Mouse (Mus musculus) midbrain, embryonic 14.5 days (tissue): ENCODE results near the gene Dok7. TPM values are rescaled to one million over a fixed set of nuclear protein-coding genes. Genes with fewer than 3 reads are reported as not detected.

ENCODE experiments used
- ATAC-seq: fragments of 200-750 bp; cut with Nextera tagmentation; 2 replicates; pipeline ENCODE4 v1.8.0; 2017; ENCODE audit warnings: moderate number of reproducible peaks, moderate library complexity; ENCODE audit not compliant: low FRiP score, low TSS enrichment
- DNase-seq: peaks from one replicate; pipeline ENCODE4 v3.0.0-alpha.2; 2015
- H3K27ac ChIP-seq: fragments of 300-500 bp; sonication (generic); replicated peaks from 2 replicates; pipeline ENCODE4 v1.5.1; 2014; ENCODE audit warnings: mild to moderate bottlenecking, low read depth, low read length, moderate library complexity
- H3K27me3 ChIP-seq: fragments of 300-500 bp; sonication (generic); 2 replicates; pipeline ENCODE4 v1.6.1; 2014; ENCODE audit warnings: low read length, control low read depth, mixed read lengths; ENCODE audit not compliant: control insufficient read depth, insufficient read depth
- H3K36me3 ChIP-seq: fragments of 300-500 bp; sonication (generic); 2 replicates; pipeline ENCODE4 v1.6.1; 2014; ENCODE audit warnings: low read length, control low read depth; ENCODE audit not compliant: control insufficient read depth, insufficient read depth
- H3K4me1 ChIP-seq: fragments of 300-500 bp; sonication (generic); 2 replicates; pipeline ENCODE4 v1.6.1; 2014; ENCODE audit warnings: mild to moderate bottlenecking, antibody characterized with exemption, low read length, control low read depth; ENCODE audit not compliant: control insufficient read depth, insufficient read depth
- H3K4me2 ChIP-seq: fragments of 300-500 bp; sonication (generic); 2 replicates; pipeline ENCODE4 v1.6.1; 2014; ENCODE audit warnings: mild to moderate bottlenecking, low read length, moderate library complexity
- H3K4me3 ChIP-seq: fragments of 300-500 bp; sonication (generic); replicated peaks from 2 replicates; pipeline ENCODE4 v1.5.1; 2014; ENCODE audit warnings: low read depth, low read length
- H3K9ac ChIP-seq: fragments of 300-500 bp; sonication (generic); replicated peaks from 2 replicates; pipeline ENCODE4 v1.6.1; 2014; ENCODE audit warnings: mild to moderate bottlenecking, low read length, moderate library complexity
- H3K9me3 ChIP-seq: fragments of 300-500 bp; sonication (generic); 2 replicates; pipeline ENCODE4 v1.6.1; 2016; ENCODE audit warnings: low read length, control low read depth, mixed read lengths; ENCODE audit not compliant: control insufficient read depth
- WGBS: fragments of 180-500 bp; shearing (Covaris S2); extraction: QIAGEN DNeasy Blood & Tissue Kit; methylation state at CpG from one replicate; pipeline ENCODE4 v1.1.7; 2014; 5-methylcytosine and 5-hydroxymethylcytosine counted together
- polyA plus RNA-seq: library from polyadenylated mRNA; unstranded; fragments of >200 nt; fragmentation: Nextera tagmentation; extraction: Ambion mirVana; gene quantifications from 2 replicates; pipeline ENCODE4 v1.2.1, GENCODE M21; 2014

Dok7 gene
- polyA plus RNA-seq, 1 experiment from 2014 or later: 3.6 TPM

GRCm38 (mm10) chr5:35070953-35071352 lies 14.4 kb downstream of the Dok7 start:
- Histone ChIP-seq H3K4me1 (0 out of 2 replicates have a peak, but pooled peaks cover 6% of the 10 kb centered on the region), H3K27ac (no peak overlapping the region), H3K27me3 (no peaks in the 10 kb centered on the region), H3K9ac (no peak overlapping the region; the same call in 1 of the 2 replicates), H3K36me3 (no peaks in the 10 kb centered on the region), H3K9me3 (no peaks in the 10 kb centered on the region), H3K4me2 (no peak overlapping the region), H3K4me3 (no peak overlapping the region)
- 53% methylated on average over 7 of the region's 7 CpGs for WGBS
- ATAC-seq (no peak; the same call in 1 of the 2 replicates), DNase-seq (peak; percentile 43)

GRCm38 (mm10) chr5:35071855-35072254 lies 15.3 kb downstream of the Dok7 start:
- WGBS: 95% methylated on average over 6 of the region's 6 CpGs
- Histone ChIP-seq H3K9ac (no peak overlapping the region), H3K36me3 (no peaks in the 10 kb centered on the region), H3K4me1 (0 out of 2 replicates have a peak, but pooled peaks cover 6% of the 10 kb centered on the region), H3K4me2 (no peak overlapping the region), H3K27ac (no peak overlapping the region), H3K27me3 (no peaks in the 10 kb centered on the region), H3K4me3 (no peak overlapping the region), H3K9me3 (no peaks in the 10 kb centered on the region)
- DNase-seq (no peak), ATAC-seq (no peak)

- Histone ChIP-seq H3K4me3 (no peak overlapping the region), H3K9ac (no peak overlapping the region), H3K4me1 (0 out of 2 replicates have a peak, but pooled peaks cover 6% of the 10 kb centered on the region), H3K9me3 (no peaks in the 10 kb centered on the region), H3K4me2 (no peak overlapping the region), H3K27me3 (no peaks in the 10 kb centered on the region), H3K27ac (no peak overlapping the region), H3K36me3 (no peaks in the 10 kb centered on the region)
- no peak for ATAC-seq
- no peak for DNase-seq
- 76% methylated on average over 11 of the region's 11 CpGs for WGBS
Measured at GRCm38 (mm10) chr5:35073235-35073634, 16.7 kb downstream of the Dok7 start.

DNA sequence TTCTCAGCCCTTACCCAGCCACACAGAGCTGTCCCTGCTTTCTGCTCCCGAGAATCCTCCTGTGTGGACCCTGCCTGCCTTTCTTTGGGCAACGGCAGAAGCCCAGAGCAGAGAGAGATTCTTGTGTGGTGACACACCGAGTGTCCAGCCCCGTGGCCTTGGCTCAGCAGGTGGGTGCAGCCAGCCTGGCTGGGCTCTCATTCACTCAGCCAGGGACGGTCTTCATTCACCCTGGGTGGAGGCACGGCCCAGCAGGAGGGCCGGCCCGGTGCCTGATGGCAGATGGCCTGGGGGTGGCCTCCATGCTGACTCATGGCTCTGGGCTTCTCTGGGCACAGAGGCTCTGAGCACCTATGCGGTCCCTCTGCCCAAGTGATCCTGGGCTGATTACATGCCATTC lies 17.4 kb downstream of the Dok7 start:
- WGBS: 70% methylated on average over 9 of the region's 9 CpGs

DNA sequence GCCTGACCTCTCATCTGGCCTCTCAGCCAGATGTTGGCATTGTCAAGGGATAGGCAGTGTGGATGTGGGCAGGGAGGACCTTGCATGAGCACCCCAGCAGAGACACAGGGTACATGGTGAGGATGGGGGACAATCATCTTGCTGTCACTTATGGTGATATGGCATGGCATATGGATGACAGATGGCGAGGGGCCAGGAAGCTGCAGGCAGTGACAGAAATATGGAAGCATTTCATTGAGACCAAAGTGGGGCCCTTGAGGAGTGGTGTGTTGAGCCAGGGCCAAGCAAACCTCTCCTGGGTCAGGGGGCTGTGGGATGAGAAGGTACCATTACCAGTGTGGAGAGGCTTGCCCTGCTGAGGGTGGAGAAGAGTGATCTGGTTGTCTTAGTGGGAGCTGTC lies 19.8 kb downstream of the Dok7 start:
- no peak for DNase-seq
- 93% methylated on average over 1 of the region's 1 CpGs for WGBS
- no peaks in the 10 kb centered on the region for H3K9me3 ChIP-seq
- H3K9ac ChIP-seq: no peak overlapping the region
- no peaks in the 10 kb centered on the region; the same call in 1 of the 2 replicates for H3K27me3 ChIP-seq
- ATAC-seq: no peak
- no peaks in the 10 kb centered on the region for H3K36me3 ChIP-seq
- H3K27ac ChIP-seq: no peak overlapping the region
- H3K4me2 ChIP-seq: no peak overlapping the region
- no peak overlapping the region for H3K4me3 ChIP-seq
- H3K4me1 ChIP-seq: no peaks in the 10 kb centered on the region

More for the DNA sequence above, 17.4 kb downstream of the Dok7 start:
- no peaks in the 10 kb centered on the region for H3K36me3 ChIP-seq
- no peak overlapping the region for H3K9ac ChIP-seq
- no peaks in the 10 kb centered on the region; the same call in 1 of the 2 replicates for H3K27me3 ChIP-seq
- no peak for ATAC-seq
- H3K27ac ChIP-seq: no peak overlapping the region
- 0 out of 2 replicates have a peak, but pooled peaks cover 6% of the 10 kb centered on the region for H3K4me1 ChIP-seq
- DNase-seq: no peak
- no peaks in the 10 kb centered on the region for H3K9me3 ChIP-seq
- H3K4me2 ChIP-seq: no peak overlapping the region
- H3K4me3 ChIP-seq: no peak overlapping the region

DNA sequence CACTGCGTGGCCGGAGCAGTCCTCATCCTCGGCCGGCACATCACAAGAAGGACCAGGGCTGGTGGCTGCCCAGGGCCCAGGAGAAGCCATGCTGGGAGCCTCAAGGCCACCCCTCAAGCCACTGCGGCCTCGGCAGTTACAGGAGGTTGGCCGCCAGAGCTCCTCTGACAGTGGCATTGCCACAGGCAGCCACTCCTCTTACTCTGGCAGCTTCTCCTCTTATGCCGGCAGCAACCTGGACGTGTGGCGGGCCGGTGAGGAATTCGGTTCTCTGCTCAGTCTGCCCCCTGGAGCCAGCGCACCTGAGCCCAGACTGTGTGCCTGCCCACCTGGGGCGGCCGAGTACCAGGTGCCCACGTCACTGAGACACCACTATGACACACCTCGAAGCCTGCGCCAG lies 22.5 kb downstream of the Dok7 start:
- ATAC-seq: no peak
- WGBS: 23% methylated on average over 18 of the region's 18 CpGs
- no peak for DNase-seq

GRCm38 (mm10) chr5:35084913-35085312 lies 28.3 kb downstream of the Dok7 start:
- no peaks in the 10 kb centered on the region for H3K27me3 ChIP-seq
- H3K4me3 ChIP-seq: no peak overlapping the region
- H3K36me3 ChIP-seq: no peaks in the 10 kb centered on the region
- DNase-seq: no peak
- ATAC-seq: no peak
- 73% methylated on average over 3 of the region's 3 CpGs for WGBS
- H3K9ac ChIP-seq: no peak overlapping the region
- H3K27ac ChIP-seq: no peak overlapping the region
- no peaks in the 10 kb centered on the region for H3K9me3 ChIP-seq
- no peaks in the 10 kb centered on the region for H3K4me1 ChIP-seq
- no peak overlapping the region for H3K4me2 ChIP-seq

More for the DNA sequence above, 22.5 kb downstream of the Dok7 start:
- no peak overlapping the region for H3K4me3 ChIP-seq
- H3K27ac ChIP-seq: no peak overlapping the region
- H3K27me3 ChIP-seq: no peaks in the 10 kb centered on the region; the same call in 1 of the 2 replicates
- no peaks in the 10 kb centered on the region for H3K36me3 ChIP-seq
- no peaks in the 10 kb centered on the region for H3K9me3 ChIP-seq
- no peak overlapping the region for H3K9ac ChIP-seq
- H3K4me1 ChIP-seq: no peaks in the 10 kb centered on the region
- H3K4me2 ChIP-seq: no peak overlapping the region

- ATAC-seq (no peak), DNase-seq (peak; percentile 65)
- H3K9ac ChIP-seq: no peak overlapping the region
- H3K4me2 ChIP-seq: no peak overlapping the region
- H3K36me3 ChIP-seq: peaks cover 35% of the 10 kb centered on the region
- H3K4me3 ChIP-seq: no peak overlapping the region
- WGBS: 70% methylated on average over 9 of the region's 9 CpGs
- H3K27me3 ChIP-seq: no peaks in the 10 kb centered on the region
- no peak overlapping the region for H3K27ac ChIP-seq
- H3K9me3 ChIP-seq: no peaks in the 10 kb centered on the region
- H3K4me1 ChIP-seq: no peaks in the 10 kb centered on the region
Measured at GRCm38 (mm10) chr5:35088785-35089613, 32.4 kb downstream of the Dok7 start.

- Histone ChIP-seq H3K4me1 (no peaks in the 10 kb centered on the region), H3K9ac (no peak overlapping the region), H3K36me3 (peaks cover 39% of the 10 kb centered on the region), H3K4me2 (no peak overlapping the region), H3K9me3 (no peaks in the 10 kb centered on the region), H3K4me3 (no peak overlapping the region), H3K27ac (no peak overlapping the region), H3K27me3 (no peaks in the 10 kb centered on the region)
- no peak for DNase-seq
- 85% methylated on average over 5 of the region's 5 CpGs for WGBS
- no peak for ATAC-seq
Measured at GRCm38 (mm10) chr5:35089614-35089963, 33.0 kb downstream of the Dok7 start.
